Mouse (Mus musculus) thymus, postnatal 36 days (tissue): ENCODE measurements around the gene 1700037H04Rik.

Source experiments
- DNase-seq, 2 experiments: peaks; one replicate each; pipeline ENCODE4 v3.0.0; 2022; ENCODE audit warnings: mixed read lengths in 2 of 2

The 1700037H04Rik gene

GRCm38 (mm10) chr2:131178828-131179245 lies 19.0 kb upstream of the 1700037H04Rik start:
- DNase-seq: no peak

- no peak for DNase-seq
These were observed 18.1 kb upstream of the 1700037H04Rik start for GRCm38 (mm10) chr2:131177932-131178331.

GRCm38 (mm10) chr2:131176491-131176890 lies 16.6 kb upstream of the 1700037H04Rik start:
- no peak for DNase-seq

GRCm38 (mm10) chr2:131175945-131176309 lies 16.0 kb upstream of the 1700037H04Rik start:
- DNase-seq: no peak

GRCm38 (mm10) chr2:131175286-131175944 lies 15.5 kb upstream of the 1700037H04Rik start:
- DNase-seq: no peak

- peak; percentile 23 to 41 for DNase-seq
These were observed 14.8 kb upstream of the 1700037H04Rik start for GRCm38 (mm10) chr2:131174700-131175099.

- no peak for DNase-seq
These were observed 12.4 kb upstream of the 1700037H04Rik start for GRCm38 (mm10) chr2:131172322-131172721.

- DNase-seq: peak; percentile 69 to 72
These were observed 11.7 kb upstream of the 1700037H04Rik start for GRCm38 (mm10) chr2:131171401-131172104.

DNA sequence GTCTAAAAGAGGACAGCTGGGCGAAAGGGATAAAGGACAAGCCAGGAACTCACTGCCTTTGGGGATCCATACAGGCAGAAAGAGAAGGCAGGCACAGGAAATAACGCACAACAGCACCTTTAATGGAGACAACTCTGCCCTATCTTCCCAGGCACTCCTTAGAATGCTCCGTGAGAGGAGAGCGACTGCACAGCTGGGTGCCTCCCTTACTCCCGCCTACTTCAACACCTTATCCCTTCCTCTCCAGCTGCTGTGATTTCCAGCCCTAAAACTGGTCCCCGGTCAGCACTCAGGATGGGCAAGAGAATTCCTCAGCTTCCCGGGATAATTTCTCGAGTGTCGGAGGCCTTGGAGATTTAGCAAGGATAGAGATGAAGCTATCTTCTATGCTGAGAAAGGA lies 11.1 kb upstream of the 1700037H04Rik start:
- no peak for DNase-seq

GRCm38 (mm10) chr2:131168914-131169313 lies 9.0 kb upstream of the 1700037H04Rik start:
- no peak for DNase-seq

GRCm38 (mm10) chr2:131167984-131168383 lies 8.1 kb upstream of the 1700037H04Rik start:
- DNase-seq: no peak

- no peak for DNase-seq
These were observed 6.3 kb upstream of the 1700037H04Rik start for GRCm38 (mm10) chr2:131166172-131166571.

DNA sequence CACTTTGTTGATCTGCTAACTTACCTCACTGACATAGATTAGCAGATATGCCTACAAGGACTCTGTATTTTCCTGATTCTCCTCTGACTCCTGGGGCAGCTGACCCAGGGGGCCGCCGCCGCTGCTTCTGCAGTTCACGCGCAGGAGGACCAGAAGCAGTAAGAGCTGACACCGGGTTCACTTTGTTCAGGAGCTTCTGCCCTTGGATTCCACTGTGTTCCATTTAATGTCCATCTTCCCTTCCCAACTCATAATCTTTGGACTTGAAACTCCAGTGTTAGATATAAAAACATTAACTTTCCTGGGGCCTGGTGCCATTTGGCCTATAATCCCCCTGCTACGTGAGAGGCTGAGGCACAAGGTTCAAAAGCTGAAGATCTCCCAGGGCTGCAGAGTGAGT lies 4.0 kb upstream of the 1700037H04Rik start:
- no peak for DNase-seq

DNA sequence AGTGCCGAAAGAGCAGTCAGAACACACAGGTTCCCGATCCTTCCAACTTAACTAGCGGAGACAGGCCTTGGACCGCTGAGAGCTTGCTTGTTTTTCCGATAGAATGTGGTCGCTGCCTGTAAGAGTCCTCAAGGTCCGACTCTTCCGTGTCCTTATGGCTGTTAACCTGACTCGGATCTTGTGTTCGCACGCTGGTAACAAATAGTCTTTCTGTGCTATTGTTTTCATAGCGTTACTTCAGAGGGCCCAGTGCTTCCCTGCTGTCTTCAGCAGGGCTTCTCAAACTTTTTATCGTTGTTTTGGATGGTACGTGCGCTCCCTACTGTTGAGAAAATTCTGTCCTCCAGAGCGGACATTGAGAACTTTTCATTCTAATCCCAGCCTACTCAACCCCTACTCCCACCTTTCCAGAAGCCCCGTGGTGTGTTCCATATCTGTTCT lies 810 bp upstream of the 1700037H04Rik start:
- no peak for DNase-seq

DNA sequence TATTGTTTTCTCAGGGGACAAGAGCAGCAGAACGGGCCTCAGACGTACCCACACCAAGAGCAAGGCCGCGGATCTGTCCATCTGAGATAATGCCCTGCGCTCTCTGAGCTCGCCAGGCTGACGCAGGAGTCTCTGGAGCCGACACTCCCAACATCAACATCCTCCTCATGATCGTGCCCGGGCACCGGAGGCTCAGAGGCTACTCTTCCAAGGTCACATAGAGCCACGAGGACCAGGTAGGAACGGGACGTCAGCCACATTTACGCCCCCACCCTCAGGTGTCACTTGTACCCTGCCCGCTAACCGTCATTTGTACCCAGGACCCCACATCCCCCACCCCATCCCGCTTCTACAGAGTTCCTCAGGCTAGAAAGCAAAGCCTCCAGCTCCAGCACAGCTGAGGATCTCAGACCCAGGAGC lies 380 bp downstream of the 1700037H04Rik start:
- no peak for DNase-seq

GRCm38 (mm10) chr2:131156987-131157386 lies 2.9 kb downstream of the 1700037H04Rik start:
- no peak for DNase-seq

- DNase-seq: no peak
These were observed 5.8 kb downstream of the 1700037H04Rik start for GRCm38 (mm10) chr2:131154036-131154435.

- no peak for DNase-seq
These were observed 7.6 kb downstream of the 1700037H04Rik start for GRCm38 (mm10) chr2:131152166-131152730.

GRCm38 (mm10) chr2:131149254-131149578 lies 10.7 kb downstream of the 1700037H04Rik start:
- no peak for DNase-seq

GRCm38 (mm10) chr2:131148353-131149253 lies 11.3 kb downstream of the 1700037H04Rik start:
- no peak for DNase-seq

DNA sequence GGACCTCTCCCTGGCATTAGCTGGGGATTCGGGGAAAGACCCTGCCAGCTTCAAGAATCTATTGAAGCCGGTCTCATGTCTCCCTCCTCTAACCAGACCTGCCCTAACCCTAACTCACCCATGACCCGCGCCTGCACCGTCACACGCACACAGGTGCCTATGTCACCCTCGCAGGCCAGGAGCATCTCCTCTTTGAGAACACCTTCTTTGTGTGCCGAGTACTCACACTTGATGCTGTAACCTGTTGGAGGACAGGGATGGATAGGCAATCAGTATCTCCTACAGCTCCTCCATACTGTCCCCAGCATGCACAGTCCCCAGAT lies 12.9 kb downstream of the 1700037H04Rik start:
- DNase-seq: no peak

DNA sequence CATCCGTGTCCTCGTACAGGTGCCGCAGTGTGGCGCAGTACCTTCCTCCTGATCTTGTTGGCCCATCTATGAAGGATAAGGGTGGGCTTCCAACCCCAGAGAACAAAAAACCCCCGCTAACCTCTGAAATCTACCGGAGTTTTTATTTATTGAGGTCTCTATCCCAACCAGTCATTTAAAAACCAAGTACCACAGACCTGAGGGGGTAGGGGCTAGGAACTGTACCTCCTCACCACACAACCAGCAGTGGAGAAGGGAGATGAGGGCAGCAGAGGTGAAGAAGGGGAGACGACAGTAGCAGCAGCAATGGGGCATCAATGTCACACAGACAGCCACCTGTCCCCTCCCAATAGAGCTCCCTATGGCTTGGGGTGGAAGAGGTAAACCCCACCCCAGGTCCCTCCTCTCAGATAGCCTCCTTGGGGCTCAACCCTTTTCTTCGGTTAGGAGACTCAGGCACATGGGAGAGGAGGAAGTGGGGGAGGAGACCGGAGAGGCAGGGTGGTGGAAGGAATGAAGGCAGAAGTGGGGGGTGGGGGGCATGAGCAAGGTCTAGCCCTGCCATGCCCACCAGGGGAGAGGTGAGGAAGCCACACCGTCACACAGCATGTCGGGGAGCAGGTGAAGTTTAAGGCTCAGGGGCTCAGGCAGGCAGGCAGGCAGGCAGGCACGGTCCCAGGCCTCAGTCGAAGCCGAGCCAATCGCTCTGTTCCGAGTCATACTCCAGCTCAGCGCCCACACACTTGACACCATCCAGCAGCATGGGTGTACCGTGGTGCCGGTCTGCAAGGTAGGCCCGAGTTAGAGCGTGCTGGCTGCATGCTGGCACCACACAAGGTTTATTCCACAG lies 13.5 kb downstream of the 1700037H04Rik start:
- no peak for DNase-seq
